Mouse (Mus musculus): ENCODE measurements around the gene Gm48552. TPM values are rescaled to one million over a fixed set of nuclear protein-coding genes. Genes with fewer than 3 reads are reported as not detected.

The Gm48552 gene
- total RNA-seq (2012; rRNA removed) (0.29 and 1.1 TPM in 2 replicates), total RNA-seq (2014; rRNA removed) (0.65 and 0.98 TPM in 2 replicates), polyA plus RNA-seq (2012; ENCODE audit: insufficient read length, low read depth) (0.46 and 1.2 TPM in 2 replicates)

DNA sequence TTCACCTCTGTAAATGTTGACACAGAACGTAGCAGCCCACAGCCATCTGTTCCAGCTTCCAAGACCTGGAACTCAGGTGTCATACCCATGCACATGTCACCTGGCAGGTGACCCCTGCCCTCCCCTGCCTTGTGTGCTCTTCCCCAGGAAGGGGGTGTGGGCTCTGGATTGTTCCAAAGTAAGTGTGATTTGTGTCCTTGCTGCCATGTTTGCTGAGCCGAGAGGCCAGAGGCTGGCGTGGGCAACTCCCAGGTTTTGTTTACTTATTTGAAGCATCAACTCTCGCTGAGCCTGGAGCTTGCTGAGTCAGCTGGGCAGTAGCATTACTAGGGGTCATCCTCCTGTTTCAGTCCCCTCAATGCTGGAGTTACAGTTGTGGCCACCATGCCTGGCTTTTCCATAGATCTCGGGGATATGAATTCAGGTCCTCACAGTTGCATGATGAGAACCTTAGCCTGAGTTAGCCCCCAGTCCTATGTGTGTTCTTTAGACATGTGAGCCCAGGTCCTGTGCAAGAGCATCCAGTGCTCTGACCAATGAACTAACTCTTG, at the start of gene Gm48552:
Gene Gm48552 (plus strand): TSS at position 501 of the 551 bp plus-strand sequence.
- in situ Hi-C loops (cut with MboI; ENCODE audit: low pct_ligation_motif_present, low pct_unique_long_range_greater_than_20kb, low sequenced_read_pairs): no loop called here
- TF ChIP-seq POLR2A (IDR thresholded peaks at IDR 0.05; ENCODE audit: low read depth, low read length) (0 out of 2 replicates have a peak, but pooled peaks have one; percentile 4), USF1 (IDR thresholded peaks at IDR 0.05; ENCODE audit: low read depth, low read length) (no peak)
- Histone ChIP-seq H3K4me3 (replicated peaks in 1 of 3; ENCODE audit: low read depth in 2 of 3, low read length in 2 of 3, poor library complexity in 1 of 3) (no peak within 1 kb of the TSS), H3K4me1 (ENCODE audit: control insufficient read depth in 1 of 2, insufficient read depth in 2 of 2) (peaks cover 6 to 14% of the 10 kb centered on the region in 2 experiments), H3K36me3 (replicated peaks in 1 of 2; ENCODE audit: control insufficient read depth in 1 of 2, insufficient read depth in 1 of 2, low read length in 1 of 2) (peaks cover 49 to 67% of the 10 kb centered on the region in 2 experiments), H3K9me3 (replicated peaks; ENCODE audit: low read length) (no peaks in the 10 kb centered on the region), H3K9ac (ENCODE audit: insufficient read depth, low read depth) (no peak within 1 kb of the TSS), H3K79me2 (replicated peaks; ENCODE audit: control insufficient read depth, extremely low read depth, insufficient read depth, poor library complexity, severe bottlenecking) (peaks cover 19% of the 10 kb centered on the region), H3K4me2 (ENCODE audit: insufficient read depth, low read depth, poor library complexity, severe bottlenecking) (no peak within 1 kb of the TSS), H3K27ac (ENCODE audit: insufficient read depth, low read depth) (no peak within 1 kb of the TSS), H3K27me3 (replicated peaks) (no peaks in the 10 kb centered on the region)
- dilution Hi-C loops (cut with MboI; ENCODE audit: extremely low pct_ligation_motif_present, extremely low pct_unique_long_range_greater_than_20kb, low sequenced_read_pairs): no loop called here
- DNase-seq (ENCODE audit: extremely low read depth): no peak

DNA sequence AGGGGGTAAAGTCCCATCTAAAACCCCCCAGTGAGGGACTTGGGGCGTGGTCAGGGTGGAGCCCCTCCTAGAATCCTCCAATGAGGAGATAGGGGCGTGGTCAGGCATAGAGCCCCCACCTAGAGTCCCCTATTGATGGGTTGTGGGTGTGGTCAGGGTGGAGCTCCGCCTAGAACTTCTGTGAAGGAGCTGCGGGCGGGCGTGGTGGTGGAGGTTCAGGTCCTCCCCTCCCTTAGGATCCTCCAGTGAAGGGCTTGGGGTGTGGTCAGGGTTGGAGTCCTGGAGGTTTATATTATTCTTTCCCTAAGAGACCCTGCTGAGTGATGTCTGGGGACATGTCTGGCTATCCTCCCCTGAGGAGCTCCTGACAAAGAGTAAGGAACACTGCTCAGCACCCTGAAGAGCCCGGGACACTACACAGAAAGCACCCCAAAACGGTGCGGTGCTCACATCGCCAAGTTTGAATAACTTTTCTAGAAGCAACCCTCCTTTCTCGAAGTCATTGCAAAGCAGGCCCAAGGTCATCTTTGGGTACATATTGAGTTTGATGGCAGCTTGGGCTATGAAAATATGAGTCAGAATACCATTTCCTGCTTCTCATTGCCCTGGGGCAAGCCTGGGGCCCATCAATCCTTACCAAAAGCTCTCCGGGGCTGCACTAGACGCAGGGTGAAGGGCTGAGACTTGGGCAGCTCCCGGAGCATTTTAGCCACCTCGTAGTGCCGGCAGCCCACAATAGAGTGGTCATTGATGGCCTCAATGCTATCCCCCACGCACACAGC, 48.1 kb upstream of the Gm48552 start:
- no peak for TF ChIP-seq MEF2A (IDR thresholded peaks at IDR 0.05; ENCODE audit: borderline replicate concordance, low read depth, low read length)
- DNase-seq (ENCODE audit: extremely low read depth): no peak
- Histone ChIP-seq H3K9me3 (replicated peaks; ENCODE audit: low read length) (no peaks in the 10 kb centered on the region), H3K27me3 (replicated peaks) (peaks cover 27% of the 10 kb centered on the region), H3K36me3 (replicated peaks in 1 of 2; ENCODE audit: control insufficient read depth in 1 of 2, insufficient read depth in 1 of 2, low read length in 1 of 2) (peaks cover 0 to 6% of the 10 kb centered on the region in 2 experiments), H3K79me2 (replicated peaks; ENCODE audit: control insufficient read depth, extremely low read depth, insufficient read depth, poor library complexity, severe bottlenecking) (no peaks in the 10 kb centered on the region), H3K4me2 (ENCODE audit: insufficient read depth, low read depth, poor library complexity, severe bottlenecking) (no peak overlapping the region), H3K4me1 (ENCODE audit: control insufficient read depth in 1 of 2, insufficient read depth in 2 of 2) (peaks cover 0 to 25% of the 10 kb centered on the region in 2 experiments; a peak in 2 of 4 replicates), H3K27ac (ENCODE audit: insufficient read depth, low read depth) (no peak overlapping the region), H3K4me3 (replicated peaks in 1 of 3; ENCODE audit: low read depth in 2 of 3, low read length in 2 of 3, poor library complexity in 1 of 3) (no peak overlapping the region), H3K9ac (ENCODE audit: insufficient read depth, low read depth) (no peak overlapping the region)
- in situ Hi-C loops (cut with MboI; ENCODE audit: low pct_ligation_motif_present, low pct_unique_long_range_greater_than_20kb, low sequenced_read_pairs) (loop anchor here (5.0 kb wide), 1 partner anchor 48 kb away; the partner anchor contains the start of genes Pip5k1c and Tjp3), dilution Hi-C loops (cut with MboI; ENCODE audit: extremely low pct_ligation_motif_present, extremely low pct_unique_long_range_greater_than_20kb, low sequenced_read_pairs) (no loop called here)

DNA sequence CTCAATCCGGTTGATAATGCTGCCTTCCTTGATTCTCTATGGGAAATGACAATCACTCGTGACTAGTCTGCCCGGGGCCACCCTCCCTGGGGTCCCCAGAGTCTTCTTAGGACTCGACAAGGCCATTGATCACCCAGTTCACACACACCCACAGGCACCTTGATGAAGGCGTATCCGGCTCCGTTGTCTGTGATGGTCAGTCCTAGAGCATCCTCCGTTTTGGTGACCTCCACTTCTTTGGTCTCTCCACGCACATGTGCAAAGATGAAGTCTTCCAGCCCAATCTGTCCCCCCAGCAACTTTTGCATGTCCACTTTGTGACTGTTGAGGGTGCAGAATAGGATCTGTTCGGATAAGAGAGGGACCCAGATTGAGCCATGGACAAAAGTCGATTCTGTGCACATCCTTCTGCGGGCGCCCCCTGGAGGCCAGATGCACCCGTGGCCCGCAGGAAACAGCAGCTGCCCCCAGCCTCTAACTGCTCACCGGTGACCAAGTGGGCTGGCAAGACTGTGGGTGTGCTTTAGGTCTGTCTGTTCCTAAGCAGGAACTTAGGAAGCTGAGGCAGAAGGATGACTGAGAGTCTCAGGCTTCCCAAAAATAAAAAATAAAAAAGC, 47.4 kb upstream of the Gm48552 start:
- TF ChIP-seq UBTF (IDR thresholded peaks at IDR 0.05; ENCODE audit: low read depth, low read length) (no peak), SMC3 (IDR thresholded peaks at IDR 0.05; ENCODE audit: low read depth, low read length) (peak; percentile 63), JUN (IDR thresholded peaks at IDR 0.05; ENCODE audit: insufficient read depth, low read depth, low read length) (no peak), CTCF (conservative IDR thresholded peaks at IDR 0.05 in 1 of 2, IDR thresholded peaks at IDR 0.05 in 1 of 2; ENCODE audit: low read depth in 2 of 2, low read length in 2 of 2) (peak; percentile 50 to 80), RAD21 (IDR thresholded peaks at IDR 0.05; ENCODE audit: low read depth, low read length) (peak; percentile 25), USF2 (conservative IDR thresholded peaks at IDR 0.05; ENCODE audit: low read depth, low read length) (no peak)
- in situ Hi-C loops (cut with MboI; ENCODE audit: low pct_ligation_motif_present, low pct_unique_long_range_greater_than_20kb, low sequenced_read_pairs) (loop anchor here (5.0 kb wide), 1 partner anchor 49 kb away; the partner anchor contains the start of genes Pip5k1c and Tjp3), dilution Hi-C loops (cut with MboI; ENCODE audit: extremely low pct_ligation_motif_present, extremely low pct_unique_long_range_greater_than_20kb, low sequenced_read_pairs) (no loop called here)
- peaks cover 27% of the 10 kb centered on the region for H3K27me3 ChIP-seq (replicated peaks)
- no peak overlapping the region for H3K4me2 ChIP-seq (ENCODE audit: insufficient read depth, low read depth, poor library complexity, severe bottlenecking)
- peak; percentile 58 for DNase-seq (ENCODE audit: extremely low read depth)
- H3K36me3 ChIP-seq (replicated peaks in 1 of 2; ENCODE audit: control insufficient read depth in 1 of 2, insufficient read depth in 1 of 2, low read length in 1 of 2): peaks cover 1 to 13% of the 10 kb centered on the region in 2 experiments
- H3K4me1 ChIP-seq (ENCODE audit: control insufficient read depth in 1 of 2, insufficient read depth in 2 of 2): peaks cover 0 to 25% of the 10 kb centered on the region in 2 experiments; a peak in 2 of 4 replicates
- no peak overlapping the region for H3K4me3 ChIP-seq (replicated peaks in 1 of 3; ENCODE audit: low read depth in 2 of 3, low read length in 2 of 3, poor library complexity in 1 of 3)
- no peaks in the 10 kb centered on the region for H3K9me3 ChIP-seq (replicated peaks; ENCODE audit: low read length)
- no peak overlapping the region for H3K9ac ChIP-seq (ENCODE audit: insufficient read depth, low read depth)
- H3K79me2 ChIP-seq (replicated peaks; ENCODE audit: control insufficient read depth, extremely low read depth, insufficient read depth, poor library complexity, severe bottlenecking): no peaks in the 10 kb centered on the region
- no peak overlapping the region for H3K27ac ChIP-seq (ENCODE audit: insufficient read depth, low read depth)
